Mouse (Mus musculus) spleen, adult 2 months (tissue): ENCODE data around the gene Sntg2. TPM values are rescaled to one million over a fixed set of nuclear protein-coding genes. Genes with fewer than 3 reads are reported as not detected.

Source experiments
- DNase-seq, 2 experiments: peaks; one replicate each; pipeline versions ENCODE4 v3.0.0 to v3.0.0-alpha.2; 2012 to 2021; ENCODE audit warnings: low spot score in 2 of 2, low read depth in 1 of 2
- H3K27ac ChIP-seq: fragments of 200-500 bp; 2 replicates; pipeline ENCODE4 v1.5.1; 2012; ENCODE audit warnings: low read length, inconsistent platforms; ENCODE audit not compliant: insufficient read depth
- H3K27me3 ChIP-seq: fragments of 200-500 bp; 2 replicates; pipeline ENCODE4 v1.6.1; 2012; ENCODE audit warnings: mild to moderate bottlenecking, moderate library complexity, low read length, inconsistent platforms; ENCODE audit not compliant: control insufficient read depth, insufficient read depth
- H3K36me3 ChIP-seq: fragments of 200-500 bp; 2 replicates; pipeline ENCODE4 v1.6.1; 2012; ENCODE audit warnings: mild to moderate bottlenecking, low read length, inconsistent platforms; ENCODE audit not compliant: control insufficient read depth, insufficient read depth
- H3K4me1 ChIP-seq: fragments of 200-500 bp; 2 replicates; pipeline ENCODE4 v1.6.1; 2011; ENCODE audit warnings: inconsistent platforms; ENCODE audit not compliant: control insufficient read depth, insufficient read depth, insufficient read length
- H3K4me3 ChIP-seq: fragments of 200-500 bp; 2 replicates; pipeline ENCODE4 v1.5.1; 2011; ENCODE audit warnings: mild to moderate bottlenecking, inconsistent platforms; ENCODE audit not compliant: insufficient read depth, insufficient read length; ENCODE audit errors: extremely low read depth
- CTCF ChIP-seq: fragments of 200-500 bp; IDR thresholded peaks from 2 replicates; pipeline ENCODE4 v1.5.1; 2011; ENCODE audit warnings: mild to moderate bottlenecking, inconsistent platforms; ENCODE audit not compliant: insufficient read depth, insufficient read length, insufficient replicate concordance; ENCODE audit errors: extremely low read depth
- POLR2A ChIP-seq: fragments of 200-500 bp; IDR thresholded peaks from 2 replicates; pipeline ENCODE4 v1.6.1; 2011; ENCODE audit warnings: low read depth, low read length, inconsistent platforms
- WGBS: fragments of 180-500 bp; shearing (Covaris S2); methylation state at CpG from one replicate; pipeline ENCODE4 v1.1.7; 2018; 5-methylcytosine and 5-hydroxymethylcytosine counted together
- polyA plus RNA-seq: library from polyadenylated mRNA; depleted of rRNA; stranded (reverse); fragments of >200 nt; gene quantifications from 2 replicates; pipeline ENCODE4 v1.2.3, GENCODE M21; 2012; rRNA removed

Gene Sntg2
- polyA plus RNA-seq: 0.18 and 0.35 TPM in 2 replicates

DNA sequence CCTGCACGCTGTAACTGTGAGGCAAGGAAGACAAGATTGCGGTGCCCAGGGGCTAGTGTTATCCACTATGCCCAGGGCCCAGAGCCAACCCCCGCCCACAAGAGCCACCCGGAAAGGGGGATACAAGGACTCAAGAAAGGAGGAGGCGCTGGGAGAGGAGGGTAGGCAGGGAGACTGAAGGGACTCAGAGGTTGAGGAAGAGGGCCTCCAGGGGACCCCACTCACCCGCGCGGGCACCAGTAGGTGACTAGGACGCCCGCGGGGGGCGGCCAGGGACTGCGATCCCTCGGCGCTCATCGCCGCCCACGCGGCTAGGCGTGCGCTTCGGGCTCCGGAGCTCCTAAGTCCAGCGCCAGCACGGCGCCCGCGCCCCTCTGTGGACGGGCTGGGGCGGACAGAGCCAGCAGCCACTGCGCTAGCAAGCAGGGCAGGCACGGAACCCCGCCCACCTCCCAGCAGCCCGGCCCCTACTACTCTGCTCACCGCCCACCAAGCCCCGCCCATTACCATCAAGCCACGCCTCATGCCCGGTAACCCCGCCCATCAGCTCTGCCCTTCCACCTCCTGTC, at the start of gene Sntg2:
TSS of gene Sntg2 (minus strand) at position 443 of the 569 bp plus-strand sequence.
- no peak within 1 kb of the TSS for H3K27ac ChIP-seq
- no peaks in the 10 kb centered on the region for H3K4me1 ChIP-seq
- no peaks in the 10 kb centered on the region for H3K36me3 ChIP-seq
- no peak for TF ChIP-seq CTCF
- TF ChIP-seq POLR2A: no peak
- no peak within 1 kb of the TSS for H3K4me3 ChIP-seq
- DNase-seq: peak in 1 of 2 experiments; percentile 5
- H3K27me3 ChIP-seq: no peaks in the 10 kb centered on the region
- WGBS: 3% methylated on average over 35 of the region's 39 CpGs

- WGBS: 89% methylated on average over 8 of the region's 8 CpGs
- no peaks in the 10 kb centered on the region for H3K36me3 ChIP-seq
- no peak for DNase-seq
Measured at GRCm38 (mm10) chr12:30416547-30416946, 43.4 kb upstream of the Sntg2 start.

GRCm38 (mm10) chr12:30415981-30416380, 42.8 kb upstream of the Sntg2 start:
- TF ChIP-seq CTCF (no peak), POLR2A (no peak)
- DNase-seq: no peak
- WGBS: 78% methylated on average over 6 of the region's 6 CpGs
- Histone ChIP-seq H3K4me1 (no peaks in the 10 kb centered on the region), H3K27ac (no peak overlapping the region), H3K36me3 (no peaks in the 10 kb centered on the region), H3K27me3 (no peaks in the 10 kb centered on the region), H3K4me3 (no peak overlapping the region)

More at GRCm38 (mm10) chr12:30416547-30416946, 43.4 kb upstream of the Sntg2 start:
- Histone ChIP-seq H3K27ac (no peak overlapping the region), H3K4me1 (no peaks in the 10 kb centered on the region), H3K27me3 (no peaks in the 10 kb centered on the region), H3K4me3 (no peak overlapping the region)
- TF ChIP-seq POLR2A (no peak), CTCF (no peak)

- TF ChIP-seq POLR2A (no peak), CTCF (no peak)
- Histone ChIP-seq H3K27me3 (no peaks in the 10 kb centered on the region), H3K27ac (no peak overlapping the region), H3K36me3 (no peaks in the 10 kb centered on the region), H3K4me1 (no peaks in the 10 kb centered on the region), H3K4me3 (no peak overlapping the region)
- DNase-seq: no peak
Measured at GRCm38 (mm10) chr12:30402651-30403050, 29.5 kb upstream of the Sntg2 start.

DNA sequence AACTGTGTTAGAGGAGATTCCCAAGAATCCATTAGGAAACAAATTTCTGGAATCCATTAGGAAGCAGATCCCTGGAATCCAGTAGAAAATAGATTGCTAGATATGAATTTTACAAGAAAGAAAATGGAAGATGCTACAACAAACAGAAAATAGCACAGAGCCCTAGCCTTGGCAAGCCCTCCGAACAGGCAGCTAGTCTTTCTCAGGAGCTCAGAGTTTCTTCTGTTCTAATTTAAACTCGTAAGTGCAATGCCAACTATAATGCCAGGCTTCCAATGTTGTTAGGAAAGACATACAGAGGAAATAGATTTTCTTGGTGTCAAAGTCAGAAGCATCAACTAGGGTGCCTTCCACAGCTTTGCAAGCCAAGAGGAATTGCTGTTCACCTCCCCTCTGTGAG, 27.4 kb upstream of the Sntg2 start:
- no peaks in the 10 kb centered on the region for H3K4me1 ChIP-seq
- H3K27me3 ChIP-seq: no peaks in the 10 kb centered on the region
- WGBS: 85% methylated on average over 2 of the region's 2 CpGs
- no peaks in the 10 kb centered on the region for H3K36me3 ChIP-seq
- no peak overlapping the region for H3K27ac ChIP-seq
- H3K4me3 ChIP-seq: no peak overlapping the region
- TF ChIP-seq POLR2A: no peak
- no peak for DNase-seq

- Histone ChIP-seq H3K27me3 (no peaks in the 10 kb centered on the region), H3K4me1 (no peaks in the 10 kb centered on the region), H3K27ac (no peak overlapping the region), H3K4me3 (no peak overlapping the region), H3K36me3 (no peaks in the 10 kb centered on the region)
- TF ChIP-seq CTCF (no peak), POLR2A (no peak)
- DNase-seq: no peak
- 63% methylated on average over 2 of the region's 2 CpGs for WGBS
Measured at GRCm38 (mm10) chr12:30400114-30400513, 26.9 kb upstream of the Sntg2 start.

- Histone ChIP-seq H3K27ac (no peak overlapping the region), H3K27me3 (no peaks in the 10 kb centered on the region), H3K36me3 (no peaks in the 10 kb centered on the region), H3K4me3 (no peak overlapping the region), H3K4me1 (no peaks in the 10 kb centered on the region)
- no peak for TF ChIP-seq POLR2A
- TF ChIP-seq CTCF: no peak
- 45% methylated on average over 5 of the region's 5 CpGs for WGBS
- DNase-seq: no peak
Measured at GRCm38 (mm10) chr12:30372293-30372692, 882 bp downstream of the Sntg2 start.

GRCm38 (mm10) chr12:30369786-30370185, 3.4 kb downstream of the Sntg2 start:
- Histone ChIP-seq H3K36me3 (no peaks in the 10 kb centered on the region), H3K4me1 (no peaks in the 10 kb centered on the region), H3K27ac (no peak overlapping the region), H3K4me3 (no peak overlapping the region), H3K27me3 (no peaks in the 10 kb centered on the region)
- WGBS: 16% methylated on average over 6 of the region's 6 CpGs
- no peak for DNase-seq
- no peak for TF ChIP-seq POLR2A
- no peak for TF ChIP-seq CTCF
